Mouse (Mus musculus): ENCODE measurements around the gene Ate1. TPM values are rescaled to one million over a fixed set of nuclear protein-coding genes. Genes with fewer than 3 reads are reported as not detected.
"Not testable (repeated sequence)": the region's sequence is repeated elsewhere in the genome, so short reads cannot be mapped to it uniquely, and the experiment has no call there.

Ate1 gene
- polyA plus RNA-seq, 1 experiment from 2014 or later = 113 TPM

- no peak for ATAC-seq (ENCODE audit: low FRiP score, low TSS enrichment)
- no peak overlapping the region for H3K27ac ChIP-seq (replicated peaks; ENCODE audit: low read depth, low read length)
- H3K36me3 ChIP-seq (ENCODE audit: control insufficient read depth, insufficient read depth, low read length) = 0 out of 2 replicates have a peak, but pooled peaks cover 3% of the 10 kb centered on the region
- no peaks in the 10 kb centered on the region for H3K9me3 ChIP-seq (ENCODE audit: control insufficient read depth, low read length)
- DNase-seq = no peak
- H3K4me1 ChIP-seq (ENCODE audit: control insufficient read depth, insufficient read depth, low read length) = no peaks in the 10 kb centered on the region
- no peak overlapping the region for H3K4me3 ChIP-seq (replicated peaks; ENCODE audit: low read depth, low read length)
- no peak overlapping the region for H3K4me2 ChIP-seq (ENCODE audit: low read length)
- H3K9ac ChIP-seq (replicated peaks; ENCODE audit: low read length) = no peak overlapping the region
- WGBS = 81% methylated on average over 1 of the region's 1 CpGs
- H3K27me3 ChIP-seq (ENCODE audit: control insufficient read depth, insufficient read depth, low read length) = no peaks in the 10 kb centered on the region
Observed at GRCm38 (mm10) chr7:130419961-130420360, 100.2 kb downstream of the Ate1 start.

- no peak for DNase-seq
- Histone ChIP-seq H3K4me1 (ENCODE audit: control insufficient read depth, insufficient read depth, low read length) (no peaks in the 10 kb centered on the region), H3K36me3 (ENCODE audit: control insufficient read depth, insufficient read depth, low read length) (no peaks in the 10 kb centered on the region), H3K9me3 (ENCODE audit: control insufficient read depth, low read length) (no peaks in the 10 kb centered on the region), H3K9ac (replicated peaks; ENCODE audit: low read length) (no peak overlapping the region), H3K4me2 (ENCODE audit: low read length) (no peak overlapping the region), H3K27me3 (ENCODE audit: control insufficient read depth, insufficient read depth, low read length) (no peaks in the 10 kb centered on the region), H3K27ac (replicated peaks; ENCODE audit: low read depth, low read length) (no peak overlapping the region), H3K4me3 (replicated peaks; ENCODE audit: low read depth, low read length) (no peak overlapping the region)
- 90% methylated on average over 10 of the region's 10 CpGs for WGBS
- no peak for ATAC-seq (ENCODE audit: low FRiP score, low TSS enrichment)
Observed at GRCm38 (mm10) chr7:130407622-130408021, 112.5 kb downstream of the Ate1 start.

- Histone ChIP-seq H3K9me3 (ENCODE audit: control insufficient read depth, low read length) (no peaks in the 10 kb centered on the region), H3K27ac (replicated peaks; ENCODE audit: low read depth, low read length) (no peak overlapping the region), H3K4me3 (replicated peaks; ENCODE audit: low read depth, low read length) (no peak overlapping the region), H3K36me3 (ENCODE audit: control insufficient read depth, insufficient read depth, low read length) (peaks cover 4% of the 10 kb centered on the region; the same call in 1 of the 2 replicates), H3K4me1 (ENCODE audit: control insufficient read depth, insufficient read depth, low read length) (no peaks in the 10 kb centered on the region), H3K27me3 (ENCODE audit: control insufficient read depth, insufficient read depth, low read length) (no peaks in the 10 kb centered on the region), H3K4me2 (ENCODE audit: low read length) (no peak overlapping the region), H3K9ac (replicated peaks; ENCODE audit: low read length) (no peak overlapping the region)
- WGBS = 86% methylated on average over 2 of the region's 2 CpGs
- ATAC-seq (ENCODE audit: low FRiP score, low TSS enrichment) (no peak), DNase-seq (peak; percentile 61)
Observed at GRCm38 (mm10) chr7:130403346-130403745, 116.8 kb downstream of the Ate1 start.

GRCm38 (mm10) chr7:130394697-130395096, 125.5 kb downstream of the Ate1 start:
- no peaks in the 10 kb centered on the region for H3K27me3 ChIP-seq (ENCODE audit: control insufficient read depth, insufficient read depth, low read length)

GRCm38 (mm10) chr7:130390060-130390459, 130.1 kb downstream of the Ate1 start:
- H3K27ac ChIP-seq (replicated peaks; ENCODE audit: low read depth, low read length); H3K9me3 ChIP-seq (ENCODE audit: control insufficient read depth, low read length); ATAC-seq (ENCODE audit: low FRiP score, low TSS enrichment); H3K4me3 ChIP-seq (replicated peaks; ENCODE audit: low read depth, low read length); H3K4me2 ChIP-seq (ENCODE audit: low read length); DNase-seq; H3K4me1 ChIP-seq (ENCODE audit: control insufficient read depth, insufficient read depth, low read length); H3K27me3 ChIP-seq (ENCODE audit: control insufficient read depth, insufficient read depth, low read length); H3K9ac ChIP-seq (replicated peaks; ENCODE audit: low read length): not testable (repeated sequence)
- WGBS = 97% methylated on average over 1 of the region's 1 CpGs
- H3K36me3 ChIP-seq (ENCODE audit: control insufficient read depth, insufficient read depth, low read length) = peaks cover 13% of the 10 kb centered on the region; the same call in 1 of the 2 replicates

More at GRCm38 (mm10) chr7:130394697-130395096, 125.5 kb downstream of the Ate1 start:
- DNase-seq (no peak), ATAC-seq (ENCODE audit: low FRiP score, low TSS enrichment) (no peak)
- Histone ChIP-seq H3K27ac (replicated peaks; ENCODE audit: low read depth, low read length) (no peak overlapping the region), H3K9me3 (ENCODE audit: control insufficient read depth, low read length) (no peaks in the 10 kb centered on the region), H3K4me2 (ENCODE audit: low read length) (no peak overlapping the region), H3K4me3 (replicated peaks; ENCODE audit: low read depth, low read length) (no peak overlapping the region), H3K9ac (replicated peaks; ENCODE audit: low read length) (no peak overlapping the region), H3K4me1 (ENCODE audit: control insufficient read depth, insufficient read depth, low read length) (no peaks in the 10 kb centered on the region), H3K36me3 (ENCODE audit: control insufficient read depth, insufficient read depth, low read length) (peaks cover 6% of the 10 kb centered on the region; the same call in 1 of the 2 replicates)
- WGBS = 93% methylated on average over 2 of the region's 2 CpGs

- WGBS = 13% methylated on average over 3 of the region's 3 CpGs
- H3K27ac ChIP-seq (replicated peaks; ENCODE audit: low read depth, low read length) = no peak overlapping the region
- H3K27me3 ChIP-seq (ENCODE audit: control insufficient read depth, insufficient read depth, low read length) = no peaks in the 10 kb centered on the region; the same call in 1 of the 2 replicates
- ATAC-seq (ENCODE audit: low FRiP score, low TSS enrichment) (no peak), DNase-seq (peak; percentile 13)
- no peaks in the 10 kb centered on the region for H3K9me3 ChIP-seq (ENCODE audit: control insufficient read depth, low read length)
- H3K4me2 ChIP-seq (ENCODE audit: low read length) = no peak overlapping the region
- H3K4me1 ChIP-seq (ENCODE audit: control insufficient read depth, insufficient read depth, low read length) = peaks cover 8% of the 10 kb centered on the region; the same call in 1 of the 2 replicates
- 0 out of 2 replicates have a peak, but pooled peaks cover 7% of the 10 kb centered on the region for H3K36me3 ChIP-seq (ENCODE audit: control insufficient read depth, insufficient read depth, low read length)
- H3K4me3 ChIP-seq (replicated peaks; ENCODE audit: low read depth, low read length) = no peak overlapping the region
- no peak overlapping the region for H3K9ac ChIP-seq (replicated peaks; ENCODE audit: low read length)
Observed at GRCm38 (mm10) chr7:130386308-130386707, 133.9 kb downstream of the Ate1 start.

- Histone ChIP-seq H3K27ac (replicated peaks; ENCODE audit: low read depth, low read length) (no peak overlapping the region), H3K9ac (replicated peaks; ENCODE audit: low read length) (no peak overlapping the region), H3K27me3 (ENCODE audit: control insufficient read depth, insufficient read depth, low read length) (no peaks in the 10 kb centered on the region; the same call in 1 of the 2 replicates), H3K9me3 (ENCODE audit: control insufficient read depth, low read length) (no peaks in the 10 kb centered on the region), H3K36me3 (ENCODE audit: control insufficient read depth, insufficient read depth, low read length) (0 out of 2 replicates have a peak, but pooled peaks cover 7% of the 10 kb centered on the region), H3K4me1 (ENCODE audit: control insufficient read depth, insufficient read depth, low read length) (peaks cover 8% of the 10 kb centered on the region; the same call in 1 of the 2 replicates), H3K4me3 (replicated peaks; ENCODE audit: low read depth, low read length) (no peak overlapping the region), H3K4me2 (ENCODE audit: low read length) (no peak overlapping the region)
- no peak for ATAC-seq (ENCODE audit: low FRiP score, low TSS enrichment)
- peak; percentile 54 for DNase-seq
- WGBS = 27% methylated on average over 8 of the region's 8 CpGs
Observed at GRCm38 (mm10) chr7:130385732-130386294, 134.4 kb downstream of the Ate1 start.

GRCm38 (mm10) chr7:130382126-130382525, 138.0 kb downstream of the Ate1 start:
- 0 out of 2 replicates have a peak, but pooled peaks cover 1% of the 10 kb centered on the region for H3K36me3 ChIP-seq (ENCODE audit: control insufficient read depth, insufficient read depth, low read length)
- 86% methylated on average over 13 of the region's 13 CpGs for WGBS
- no peak overlapping the region for H3K4me3 ChIP-seq (replicated peaks; ENCODE audit: low read depth, low read length)
- H3K4me2 ChIP-seq (ENCODE audit: low read length) = no peak overlapping the region
- no peak for DNase-seq
- no peak for ATAC-seq (ENCODE audit: low FRiP score, low TSS enrichment)
- no peak overlapping the region for H3K27ac ChIP-seq (replicated peaks; ENCODE audit: low read depth, low read length)
- peaks cover 22% of the 10 kb centered on the region for H3K27me3 ChIP-seq (ENCODE audit: control insufficient read depth, insufficient read depth, low read length)
- H3K9ac ChIP-seq (replicated peaks; ENCODE audit: low read length) = no peak overlapping the region
- H3K4me1 ChIP-seq (ENCODE audit: control insufficient read depth, insufficient read depth, low read length) = peaks cover 8% of the 10 kb centered on the region; the same call in 1 of the 2 replicates
- no peaks in the 10 kb centered on the region for H3K9me3 ChIP-seq (ENCODE audit: control insufficient read depth, low read length)

GRCm38 (mm10) chr7:130381387-130381951, 138.7 kb downstream of the Ate1 start:
- H3K4me2 ChIP-seq (ENCODE audit: low read length) = no peak overlapping the region
- no peak overlapping the region for H3K4me3 ChIP-seq (replicated peaks; ENCODE audit: low read depth, low read length)
- peaks cover 22% of the 10 kb centered on the region for H3K27me3 ChIP-seq (ENCODE audit: control insufficient read depth, insufficient read depth, low read length)
- peak; percentile 59 for DNase-seq
- H3K36me3 ChIP-seq (ENCODE audit: control insufficient read depth, insufficient read depth, low read length) = no peaks in the 10 kb centered on the region
- H3K27ac ChIP-seq (replicated peaks; ENCODE audit: low read depth, low read length) = peak overlapping the region; percentile 61; the same call in 1 of the 2 replicates
- 33% methylated on average over 8 of the region's 8 CpGs for WGBS
- peaks cover 4% of the 10 kb centered on the region; the same call in 1 of the 2 replicates for H3K4me1 ChIP-seq (ENCODE audit: control insufficient read depth, insufficient read depth, low read length)
- H3K9me3 ChIP-seq (ENCODE audit: control insufficient read depth, low read length) = no peaks in the 10 kb centered on the region
- ATAC-seq (ENCODE audit: low FRiP score, low TSS enrichment) = no peak; the same call in 1 of the 2 replicates
- no peak overlapping the region for H3K9ac ChIP-seq (replicated peaks; ENCODE audit: low read length)
